Mouse (Mus musculus) erythroblast, embryonic 14.5 days (primary cell): ENCODE data around the gene Eif3f.

ENCODE experiments used
- GATA1 ChIP-seq: IDR thresholded peaks from 2 replicates; pipeline ENCODE4 v1.6.1; 2012; ENCODE audit warnings: low read length, inconsistent platforms, mixed read lengths
- TAL1 ChIP-seq: IDR thresholded peaks from 3 replicates; pipeline ENCODE4 v1.6.1; 2012; ENCODE audit warnings: low read length, inconsistent platforms, mixed read lengths

DNA sequence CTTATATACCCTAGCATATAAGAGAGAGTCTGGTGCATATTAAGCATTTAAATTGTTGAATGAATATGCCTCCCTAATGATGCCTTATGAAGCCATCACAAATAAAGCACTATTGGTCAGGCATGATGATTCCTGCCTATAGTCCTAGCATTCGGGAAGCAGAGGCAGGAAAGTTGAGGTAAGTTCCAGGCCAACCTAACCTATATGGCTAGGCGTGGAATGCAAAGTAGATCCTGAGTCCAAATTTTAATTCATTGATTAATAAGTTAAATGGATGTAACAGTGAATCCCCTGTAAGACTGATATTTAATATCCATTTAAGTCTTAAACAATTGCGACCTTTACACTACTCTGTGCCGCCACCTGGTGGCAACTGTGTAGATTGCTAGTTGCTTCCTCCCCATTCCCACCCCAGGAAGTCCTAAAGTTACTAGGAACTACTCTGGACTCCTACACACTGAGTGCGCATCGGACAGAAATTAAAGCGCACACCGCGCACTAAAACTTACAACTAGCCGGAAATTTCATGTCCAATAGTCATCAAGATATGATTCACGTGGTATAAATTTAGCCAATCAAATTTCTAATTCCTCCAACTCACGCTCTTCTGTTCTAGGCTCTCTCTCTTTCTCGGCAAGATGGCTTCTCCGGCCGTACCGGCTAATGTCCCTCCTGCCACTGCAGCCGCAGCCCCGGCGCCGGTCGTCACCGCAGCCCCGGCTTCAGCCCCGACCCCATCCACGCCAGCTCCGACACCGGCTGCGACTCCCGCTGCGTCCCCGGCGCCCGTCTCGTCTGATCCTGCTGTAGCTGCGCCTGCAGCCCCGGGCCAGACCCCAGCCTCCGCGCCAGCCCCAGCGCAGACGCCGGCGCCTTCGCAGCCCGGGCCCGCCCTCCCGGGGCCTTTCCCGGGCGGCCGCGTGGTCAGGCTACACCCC is at the start of gene Eif3f:
- TF ChIP-seq GATA1 (no peak), TAL1 (no peak)
